Mouse (Mus musculus) testis, adult 2 months (tissue): Measurements from ENCODE around the gene March7. TPM values are rescaled to one million over a fixed set of nuclear protein-coding genes. Genes with fewer than 3 reads are reported as not detected.

Experiments
- H3K27ac ChIP-seq: fragments of 200-500 bp; 2 replicates; pipeline ENCODE4 v1.5.1; 2012; ENCODE audit warnings: low read depth, low read length; ENCODE audit not compliant: control insufficient read depth, insufficient read depth
- H3K27me3 ChIP-seq: fragments of 200-500 bp; 2 replicates; pipeline ENCODE4 v1.6.1; 2012; ENCODE audit warnings: mild to moderate bottlenecking, low read length, moderate library complexity; ENCODE audit not compliant: control insufficient read depth, insufficient read depth
- H3K36me3 ChIP-seq: fragments of 200-500 bp; 2 replicates; pipeline ENCODE4 v1.6.1; 2012; ENCODE audit warnings: mild to moderate bottlenecking, low read length; ENCODE audit not compliant: control insufficient read depth, insufficient read depth
- H3K4me1 ChIP-seq: fragments of 200-500 bp; 2 replicates; pipeline ENCODE4 v1.6.1; 2012; ENCODE audit warnings: low read length; ENCODE audit not compliant: control insufficient read depth, insufficient read depth
- H3K4me3 ChIP-seq: fragments of 200-500 bp; 2 replicates; pipeline ENCODE4 v1.5.1; 2012; ENCODE audit warnings: low read depth, mild to moderate bottlenecking, low read length, moderate library complexity, mixed read lengths; ENCODE audit not compliant: control insufficient read depth
- CTCF ChIP-seq: fragments of 200-500 bp; IDR thresholded peaks from 2 replicates; pipeline ENCODE4 v1.5.1; 2012; ENCODE audit warnings: low read depth, mild to moderate bottlenecking, inconsistent platforms, low read length, moderate library complexity; ENCODE audit not compliant: control insufficient read depth, insufficient read depth, insufficient replicate concordance
- POLR2A ChIP-seq: fragments of 200-500 bp; IDR thresholded peaks from 2 replicates; pipeline ENCODE4 v1.6.1; 2012; ENCODE audit warnings: low read depth, mild to moderate bottlenecking, inconsistent platforms, low read length, moderate library complexity; ENCODE audit not compliant: control insufficient read depth
- polyA plus RNA-seq: library from polyadenylated mRNA; depleted of rRNA; stranded (reverse); fragments of >200 nt; gene quantifications from 2 replicates; pipeline ENCODE4 v1.2.3, GENCODE M21; 2012

Gene March7
- polyA plus RNA-seq, 1 experiment = 22.3 TPM

DNA sequence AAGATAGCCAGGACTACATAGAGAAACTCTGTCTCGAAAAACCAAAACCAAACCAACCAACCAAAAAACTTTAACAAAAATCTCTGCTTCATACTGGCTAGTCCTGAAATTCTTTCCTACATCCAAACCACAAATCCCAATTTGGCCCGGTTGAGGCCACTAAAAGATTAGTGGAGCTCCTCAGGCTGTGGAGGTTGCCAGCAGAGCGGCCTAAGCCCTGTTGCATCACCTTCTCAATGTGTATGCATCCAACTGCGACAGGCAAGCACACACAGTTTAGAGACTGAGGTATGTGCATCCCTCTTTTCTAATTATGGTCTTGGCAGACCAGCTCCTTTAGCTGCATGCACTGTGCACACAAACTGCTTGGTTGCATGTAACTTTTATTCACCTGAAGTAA lies 36.1 kb upstream of the March7 start:
- Histone ChIP-seq H3K4me1 (no peaks in the 10 kb centered on the region), H3K27ac (no peak overlapping the region), H3K4me3 (no peak overlapping the region), H3K27me3 (no peaks in the 10 kb centered on the region), H3K36me3 (no peaks in the 10 kb centered on the region)
- TF ChIP-seq POLR2A (no peak), CTCF (no peak)

GRCm38 (mm10) chr2:60175078-60175477 lies 34.6 kb upstream of the March7 start:
- Histone ChIP-seq H3K36me3 (no peaks in the 10 kb centered on the region), H3K4me1 (no peaks in the 10 kb centered on the region), H3K27me3 (no peaks in the 10 kb centered on the region), H3K4me3 (no peak overlapping the region), H3K27ac (no peak overlapping the region)
- no peak for TF ChIP-seq CTCF
- TF ChIP-seq POLR2A = no peak

GRCm38 (mm10) chr2:60176087-60176486 lies 33.6 kb upstream of the March7 start:
- Histone ChIP-seq H3K36me3 (no peaks in the 10 kb centered on the region), H3K4me1 (no peaks in the 10 kb centered on the region), H3K27me3 (no peaks in the 10 kb centered on the region)

GRCm38 (mm10) chr2:60177490-60177889 lies 32.2 kb upstream of the March7 start:
- H3K4me1 ChIP-seq = no peaks in the 10 kb centered on the region
- no peak for TF ChIP-seq POLR2A
- H3K27me3 ChIP-seq = no peaks in the 10 kb centered on the region
- no peaks in the 10 kb centered on the region for H3K36me3 ChIP-seq
- no peak overlapping the region for H3K27ac ChIP-seq
- H3K4me3 ChIP-seq = no peak overlapping the region

More at GRCm38 (mm10) chr2:60176087-60176486, 33.6 kb upstream of the March7 start:
- Histone ChIP-seq H3K4me3 (no peak overlapping the region), H3K27ac (no peak overlapping the region)
- TF ChIP-seq CTCF (no peak), POLR2A (no peak)

DNA sequence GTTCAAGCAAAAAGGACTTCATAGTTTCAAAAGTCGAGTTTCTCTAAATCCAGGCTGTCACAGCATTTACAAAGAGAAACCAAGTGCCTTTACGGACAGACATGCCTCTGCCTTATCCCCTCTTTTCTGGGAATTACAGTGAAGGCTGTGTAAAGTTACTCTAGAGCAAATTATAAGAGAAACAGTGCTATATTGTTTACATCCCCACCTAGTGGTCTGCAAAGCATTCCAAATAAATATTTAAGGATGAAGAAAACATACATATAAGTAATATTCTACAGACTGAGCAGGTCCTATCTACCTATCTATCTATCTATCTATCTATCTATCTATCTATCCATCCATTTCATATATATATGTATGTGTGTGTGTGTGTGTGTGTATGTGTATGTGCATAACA lies 28.0 kb upstream of the March7 start:
- no peaks in the 10 kb centered on the region for H3K27me3 ChIP-seq
- H3K4me1 ChIP-seq = no peaks in the 10 kb centered on the region
- H3K36me3 ChIP-seq = no peaks in the 10 kb centered on the region
- H3K27ac ChIP-seq = no peak overlapping the region
- TF ChIP-seq CTCF (no peak), POLR2A (no peak)
- no peak overlapping the region for H3K4me3 ChIP-seq

GRCm38 (mm10) chr2:60196841-60197240 lies 12.8 kb upstream of the March7 start:
- no peak overlapping the region for H3K27ac ChIP-seq
- no peaks in the 10 kb centered on the region for H3K4me1 ChIP-seq
- TF ChIP-seq POLR2A (no peak), CTCF (no peak)
- H3K27me3 ChIP-seq = no peaks in the 10 kb centered on the region
- no peak overlapping the region for H3K4me3 ChIP-seq
- H3K36me3 ChIP-seq = no peaks in the 10 kb centered on the region

DNA sequence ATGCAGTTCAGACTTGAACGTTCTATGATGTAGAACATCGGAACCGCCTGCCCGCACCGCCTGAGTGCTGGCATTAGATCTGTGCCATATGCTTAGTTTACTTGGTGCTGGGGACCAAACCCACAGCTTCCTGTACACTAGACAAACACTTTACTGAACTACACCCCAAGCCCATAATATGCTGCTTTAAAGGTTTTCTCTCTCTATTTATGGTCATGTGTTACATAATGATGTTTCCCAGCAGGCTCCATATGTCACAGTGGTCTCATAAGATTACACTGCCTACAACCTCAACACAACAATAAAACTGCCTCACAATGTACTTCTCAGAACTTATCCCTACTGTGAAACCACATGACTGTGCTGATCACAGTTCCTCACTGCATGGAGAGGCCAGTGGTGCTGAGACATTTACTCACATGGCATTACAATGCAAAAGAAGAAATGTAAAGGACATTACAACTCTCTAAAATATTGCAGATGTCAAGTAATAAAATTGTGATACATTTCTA lies 9.6 kb upstream of the March7 start:
- Histone ChIP-seq H3K4me1 (no peaks in the 10 kb centered on the region), H3K27me3 (no peaks in the 10 kb centered on the region), H3K27ac (no peak overlapping the region), H3K4me3 (no peak overlapping the region), H3K36me3 (no peaks in the 10 kb centered on the region)
- TF ChIP-seq POLR2A = no peak
- TF ChIP-seq CTCF = no peak

DNA sequence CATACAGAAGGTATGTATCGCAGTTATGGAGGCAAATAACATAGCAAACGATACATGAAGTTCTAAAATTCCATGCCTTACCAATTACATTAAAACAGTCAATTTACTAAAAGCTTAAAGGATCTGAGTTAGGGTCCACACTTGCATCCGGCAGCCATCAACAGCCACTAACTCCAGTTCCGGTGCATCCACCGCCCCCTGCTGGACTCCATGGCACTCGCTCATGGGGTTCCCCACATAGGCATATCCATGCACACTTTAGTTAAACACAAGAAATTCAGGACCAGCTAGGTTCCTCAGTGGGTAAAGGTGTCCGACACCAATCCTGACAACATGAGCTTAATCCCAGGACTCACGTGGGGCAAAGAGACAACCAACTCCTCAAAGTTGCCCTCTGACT lies 9.0 kb upstream of the March7 start:
- no peaks in the 10 kb centered on the region for H3K4me1 ChIP-seq

More for the DNA sequence above, 9.0 kb upstream of the March7 start:
- H3K36me3 ChIP-seq = no peaks in the 10 kb centered on the region
- H3K27me3 ChIP-seq = no peaks in the 10 kb centered on the region
- no peak overlapping the region for H3K4me3 ChIP-seq
- no peak for TF ChIP-seq POLR2A
- TF ChIP-seq CTCF = peak; percentile 43; the same call in 1 of the 2 replicates
- no peak overlapping the region for H3K27ac ChIP-seq
